Mouse (Mus musculus): ENCODE measurements around the gene Nox4. TPM values are rescaled to one million over a fixed set of nuclear protein-coding genes. Genes with fewer than 3 reads are reported as not detected.
"Not testable (repeated sequence)": the region's sequence is repeated elsewhere in the genome, so short reads cannot be mapped to it uniquely, and the experiment has no call there.

Gene Nox4
- total RNA-seq, 4 experiments from 2014 or later, result 0.09 to 0.57 (median 0.33) TPM

- no peak for DNase-seq (ENCODE audit: low spot score in 2 of 2)
Observed at GRCm38 (mm10) chr7:87370789-87371188, 124.9 kb downstream of the Nox4 start.

- no peak for DNase-seq (ENCODE audit: low spot score in 2 of 2)
Observed at GRCm38 (mm10) chr7:87371316-87371715, 125.4 kb downstream of the Nox4 start.

DNA sequence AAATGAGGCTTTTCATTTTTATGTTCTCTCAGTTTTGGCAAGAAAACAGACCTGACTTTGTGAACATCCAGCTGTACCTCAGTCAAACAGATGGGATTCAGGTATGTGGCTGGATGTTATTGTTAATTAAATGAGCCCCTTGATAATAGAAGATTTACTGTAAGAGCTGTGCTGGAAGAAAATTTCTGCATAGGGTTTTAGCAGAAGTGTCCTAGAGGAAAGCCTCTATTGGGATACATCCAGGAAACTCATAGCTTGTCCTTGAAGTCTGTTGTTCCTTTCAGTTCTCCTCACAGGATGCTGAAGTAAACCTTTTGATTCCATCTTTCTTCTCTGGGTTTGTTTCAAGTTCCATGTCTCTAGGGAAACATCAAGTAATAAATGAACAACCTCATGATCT, 128.4 kb downstream of the Nox4 start:
- DNase-seq (ENCODE audit: low spot score in 2 of 2), result no peak

DNA sequence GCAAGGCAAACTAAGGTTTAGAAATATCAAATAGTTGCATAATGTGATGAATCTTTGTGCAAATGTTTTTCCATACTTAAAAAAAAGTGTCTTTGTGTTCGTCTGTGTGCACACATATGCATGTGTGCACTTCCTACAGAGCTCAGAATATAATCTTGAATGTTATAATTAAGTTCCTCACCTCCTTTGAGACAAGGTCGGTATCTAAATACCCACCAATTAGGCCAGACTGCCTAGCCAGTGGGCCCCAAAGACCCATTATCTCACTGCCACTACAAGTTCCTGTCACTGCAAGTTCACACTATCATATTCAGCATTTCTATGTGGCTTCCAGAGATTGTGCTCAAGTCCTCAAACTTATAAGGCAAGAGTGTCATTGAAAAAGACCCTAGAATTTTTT, 129.0 kb downstream of the Nox4 start:
- no peak for DNase-seq (ENCODE audit: low spot score in 2 of 2)

DNA sequence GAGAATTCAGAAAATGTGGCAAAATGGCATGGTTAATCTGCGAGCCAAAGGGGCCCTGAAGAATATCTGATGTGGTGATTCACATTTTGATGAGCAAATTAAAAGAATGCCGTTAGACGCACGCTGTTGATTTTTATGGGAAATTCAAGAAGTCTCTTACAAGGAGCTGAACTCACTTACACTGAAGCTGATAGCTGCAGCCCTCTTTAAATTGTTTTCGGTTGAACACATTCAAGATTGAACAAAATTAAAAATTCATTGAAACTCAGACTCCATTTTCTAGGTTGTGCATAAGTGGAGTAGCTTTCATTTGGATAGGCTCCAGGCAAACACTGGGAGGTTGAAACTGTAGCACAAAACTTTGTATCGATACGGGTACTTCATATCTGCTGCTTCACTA, 151.1 kb downstream of the Nox4 start:
- DNase-seq (ENCODE audit: low spot score in 2 of 2), result no peak

DNA sequence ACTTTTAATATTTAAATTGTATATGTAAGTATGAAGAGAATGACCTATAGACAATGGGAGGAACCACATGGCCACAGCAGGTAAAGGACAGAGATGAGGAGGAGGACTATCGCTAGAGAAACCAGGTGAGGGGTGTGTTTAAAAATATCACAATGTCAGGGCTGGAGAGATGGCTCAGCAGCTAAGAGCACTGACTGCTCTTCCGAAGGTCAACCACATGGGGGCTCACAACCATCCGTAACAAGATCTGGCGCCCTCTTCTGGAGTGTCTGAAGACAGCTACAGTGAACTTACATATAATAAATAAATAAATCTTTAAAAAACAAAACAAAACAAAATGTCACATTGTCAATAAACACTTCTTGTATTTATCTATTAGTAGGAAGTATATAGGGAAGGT, 165.5 kb downstream of the Nox4 start:
- not testable (repeated sequence) for DNase-seq (ENCODE audit: low spot score in 2 of 2)

- no peak for DNase-seq (ENCODE audit: low spot score in 2 of 2)
Observed at GRCm38 (mm10) chr7:87413271-87413670, 167.4 kb downstream of the Nox4 start.

Other genes with a start within 250 kb of the Nox4 start
- under 1 TPM in 2 of 4 experiments, not detected in 2; 0.04 to 0.05 TPM for gene Vmn2r79, start 250.0 kb upstream of the Nox4 start, total RNA-seq (2022)
- under 1 TPM in 2 of 4 experiments, not detected in 2; 0.25 TPM for gene Tyr, start 247.4 kb downstream of the Nox4 start, total RNA-seq (2022)

All from left cerebral cortex, adult 8-10 months (tissue).